Mouse (Mus musculus) embryonic fibroblast, embryonic 13.5 days (primary cell): ENCODE results near the gene Cct8.

Experiments
- CTCF ChIP-seq: IDR thresholded peaks from 2 replicates; pipeline ENCODE4 v1.5.1; 2011; ENCODE audit warnings: mild to moderate bottlenecking, control low read depth, low read length, moderate library complexity, borderline replicate concordance; ENCODE audit not compliant: insufficient read depth
- POLR2A ChIP-seq: IDR thresholded peaks from 2 replicates; pipeline ENCODE4 v1.6.1; 2011; ENCODE audit warnings: low read depth, mild to moderate bottlenecking, control low read depth, low read length, moderate library complexity

DNA sequence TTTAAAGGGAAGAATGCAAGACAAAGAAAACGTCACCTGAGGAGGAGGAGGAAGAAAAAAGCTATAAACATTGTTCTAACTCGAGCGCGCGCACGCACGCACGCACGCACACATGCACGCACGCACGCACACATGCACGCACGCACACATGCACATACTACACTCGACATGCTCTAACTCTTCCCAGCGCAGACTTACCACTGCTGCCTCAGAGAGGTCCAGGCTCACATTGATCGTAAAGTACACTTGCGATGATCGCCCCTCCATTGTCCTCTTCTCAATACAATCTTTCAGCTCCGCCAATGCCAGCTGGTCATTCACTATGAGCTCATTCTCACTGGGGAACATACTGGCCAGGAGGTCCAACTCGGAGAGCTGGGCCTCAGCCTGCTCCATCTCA, 58.6 kb downstream of the Cct8 start:
- no peak for TF ChIP-seq CTCF
- no peak for TF ChIP-seq POLR2A
